Mouse (Mus musculus): ENCODE measurements around the gene Rap1b. TPM values are rescaled to one million over a fixed set of nuclear protein-coding genes. Genes with fewer than 3 reads are reported as not detected.

The Rap1b gene
- total RNA-seq, 1 experiment, result 49.6 TPM

GRCm38 (mm10) chr10:117777501-117778327, 68.1 kb downstream of the Rap1b start:
- Histone ChIP-seq H3K27ac (ENCODE audit: insufficient read depth, low read depth, low read length, poor library complexity, severe bottlenecking) (no peak overlapping the region), H3K4me1 (ENCODE audit: control insufficient read depth in 2 of 2, insufficient read depth in 2 of 2, low read length in 2 of 2, poor library complexity in 1 of 2) (peaks cover 0 to 5% of the 10 kb centered on the region in 2 experiments; a peak in 1 of 4 replicates), H3K9ac (ENCODE audit: insufficient read depth, low read depth, low read length, poor library complexity, severe bottlenecking) (no peak overlapping the region), H3K36me3 (ENCODE audit: control insufficient read depth, insufficient read depth, low read length, poor library complexity, severe bottlenecking) (peaks cover 64% of the 10 kb centered on the region), H3K9me3 (ENCODE audit: control insufficient read depth, insufficient read depth, low read depth, low read length) (no peaks in the 10 kb centered on the region), H3K4me3 (ENCODE audit: insufficient read depth in 1 of 2, low read depth in 1 of 2, low read length in 2 of 2, poor library complexity in 1 of 2, severe bottlenecking in 1 of 2) (no peak overlapping the region)
- no peak for TF ChIP-seq ZC3H11A (IDR thresholded peaks at IDR 0.05; ENCODE audit: borderline replicate concordance, low read depth, low read length)
- no peak for TF ChIP-seq HCFC1 (IDR thresholded peaks at IDR 0.05; ENCODE audit: borderline replicate concordance, insufficient read depth, low read length)
- no peak for TF ChIP-seq CHD2 (IDR thresholded peaks at IDR 0.05; ENCODE audit: low read depth, low read length)
- no peak for TF ChIP-seq ZNF384 (IDR thresholded peaks at IDR 0.05; ENCODE audit: low read depth, low read length)
- DNase-seq (ENCODE audit: low read depth, low spot score), result no peak
- in situ Hi-C loops (cut with MboI; ENCODE audit: low sequenced_read_pairs in 2 of 2, unreplicated experiment in 2 of 2), result no loop called here

- H3K4me1 ChIP-seq (ENCODE audit: control insufficient read depth in 2 of 2, insufficient read depth in 2 of 2, low read length in 2 of 2, poor library complexity in 1 of 2), result peaks cover 0 to 4% of the 10 kb centered on the region in 2 experiments; a peak in 1 of 4 replicates
- in situ Hi-C loops (cut with MboI; ENCODE audit: low sequenced_read_pairs in 2 of 2, unreplicated experiment in 2 of 2), result no loop called here
- TF ChIP-seq ZC3H11A (IDR thresholded peaks at IDR 0.05; ENCODE audit: borderline replicate concordance, low read depth, low read length) (no peak), HCFC1 (IDR thresholded peaks at IDR 0.05; ENCODE audit: borderline replicate concordance, insufficient read depth, low read length) (no peak), MAFK (IDR thresholded peaks at IDR 0.05; ENCODE audit: insufficient read depth, low read depth, low read length) (no peak), CHD2 (IDR thresholded peaks at IDR 0.05; ENCODE audit: low read depth, low read length) (no peak), ZNF384 (IDR thresholded peaks at IDR 0.05; ENCODE audit: low read depth, low read length) (no peak)
Measured at GRCm38 (mm10) chr10:117777103-117777470, 68.7 kb downstream of the Rap1b start.

GRCm38 (mm10) chr10:117776281-117777102, 69.3 kb downstream of the Rap1b start:
- Histone ChIP-seq H3K36me3 (ENCODE audit: control insufficient read depth, insufficient read depth, low read length, poor library complexity, severe bottlenecking) (peaks cover 65% of the 10 kb centered on the region), H3K27ac (ENCODE audit: insufficient read depth, low read depth, low read length, poor library complexity, severe bottlenecking) (no peak overlapping the region; the same call in 1 of the 2 replicates)
- in situ Hi-C loops (cut with MboI; ENCODE audit: low sequenced_read_pairs in 2 of 2, unreplicated experiment in 2 of 2), result no loop called here

More at GRCm38 (mm10) chr10:117777103-117777470, 68.7 kb downstream of the Rap1b start:
- Histone ChIP-seq H3K27ac (ENCODE audit: insufficient read depth, low read depth, low read length, poor library complexity, severe bottlenecking) (no peak overlapping the region), H3K36me3 (ENCODE audit: control insufficient read depth, insufficient read depth, low read length, poor library complexity, severe bottlenecking) (peaks cover 65% of the 10 kb centered on the region), H3K9me3 (ENCODE audit: control insufficient read depth, insufficient read depth, low read depth, low read length) (no peaks in the 10 kb centered on the region), H3K9ac (ENCODE audit: insufficient read depth, low read depth, low read length, poor library complexity, severe bottlenecking) (no peak overlapping the region), H3K4me3 (ENCODE audit: insufficient read depth in 1 of 2, low read depth in 1 of 2, low read length in 2 of 2, poor library complexity in 1 of 2, severe bottlenecking in 1 of 2) (no peak overlapping the region)
- DNase-seq (ENCODE audit: low read depth, low spot score), result no peak

GRCm38 (mm10) chr10:117775401-117776144, 70.3 kb downstream of the Rap1b start:
- Histone ChIP-seq H3K27ac (ENCODE audit: insufficient read depth, low read depth, low read length, poor library complexity, severe bottlenecking) (no peak overlapping the region), H3K4me1 (ENCODE audit: control insufficient read depth in 2 of 2, insufficient read depth in 2 of 2, low read length in 2 of 2, poor library complexity in 1 of 2) (peaks cover 0 to 4% of the 10 kb centered on the region in 2 experiments; a peak in 1 of 4 replicates), H3K9ac (ENCODE audit: insufficient read depth, low read depth, low read length, poor library complexity, severe bottlenecking) (no peak overlapping the region), H3K4me3 (ENCODE audit: insufficient read depth in 1 of 2, low read depth in 1 of 2, low read length in 2 of 2, poor library complexity in 1 of 2, severe bottlenecking in 1 of 2) (no peak overlapping the region), H3K9me3 (ENCODE audit: control insufficient read depth, insufficient read depth, low read depth, low read length) (no peaks in the 10 kb centered on the region), H3K36me3 (ENCODE audit: control insufficient read depth, insufficient read depth, low read length, poor library complexity, severe bottlenecking) (peaks cover 62% of the 10 kb centered on the region)
- in situ Hi-C loops (cut with MboI; ENCODE audit: low sequenced_read_pairs in 2 of 2, unreplicated experiment in 2 of 2), result no loop called here
- peak; percentile 48 for DNase-seq (ENCODE audit: low read depth, low spot score)
- TF ChIP-seq HCFC1 (IDR thresholded peaks at IDR 0.05; ENCODE audit: borderline replicate concordance, insufficient read depth, low read length) (no peak), ZC3H11A (IDR thresholded peaks at IDR 0.05; ENCODE audit: borderline replicate concordance, low read depth, low read length) (no peak), CHD2 (IDR thresholded peaks at IDR 0.05; ENCODE audit: low read depth, low read length) (no peak), ZNF384 (IDR thresholded peaks at IDR 0.05; ENCODE audit: low read depth, low read length) (no peak), MAFK (IDR thresholded peaks at IDR 0.05; ENCODE audit: insufficient read depth, low read depth, low read length) (no peak)

More at GRCm38 (mm10) chr10:117776281-117777102, 69.3 kb downstream of the Rap1b start:
- H3K9ac ChIP-seq (ENCODE audit: insufficient read depth, low read depth, low read length, poor library complexity, severe bottlenecking), result no peak overlapping the region
- TF ChIP-seq ZNF384 (IDR thresholded peaks at IDR 0.05; ENCODE audit: low read depth, low read length), result no peak
- no peak for TF ChIP-seq CHD2 (IDR thresholded peaks at IDR 0.05; ENCODE audit: low read depth, low read length)
- no peak for TF ChIP-seq MAFK (IDR thresholded peaks at IDR 0.05; ENCODE audit: insufficient read depth, low read depth, low read length)
- no peak for TF ChIP-seq HCFC1 (IDR thresholded peaks at IDR 0.05; ENCODE audit: borderline replicate concordance, insufficient read depth, low read length)
- no peak for TF ChIP-seq ZC3H11A (IDR thresholded peaks at IDR 0.05; ENCODE audit: borderline replicate concordance, low read depth, low read length)
- DNase-seq (ENCODE audit: low read depth, low spot score), result no peak
- peaks cover 0 to 4% of the 10 kb centered on the region in 2 experiments; a peak in 1 of 4 replicates for H3K4me1 ChIP-seq (ENCODE audit: control insufficient read depth in 2 of 2, insufficient read depth in 2 of 2, low read length in 2 of 2, poor library complexity in 1 of 2)
- no peaks in the 10 kb centered on the region for H3K9me3 ChIP-seq (ENCODE audit: control insufficient read depth, insufficient read depth, low read depth, low read length)
- H3K4me3 ChIP-seq (ENCODE audit: insufficient read depth in 1 of 2, low read depth in 1 of 2, low read length in 2 of 2, poor library complexity in 1 of 2, severe bottlenecking in 1 of 2), result no peak overlapping the region
